Comparison of ENCODE assay signal across 10 mouse cellular contexts in genomic region chr1:58031160-58031769, GRCm38 (mm10). TPM values are rescaled to one million over a fixed set of nuclear protein-coding genes. Genes with fewer than 3 reads are reported as not detected.
DNase-seq lines count a peak whose midpoint lies in the region; ATAC-seq lines count a peak whose summit lies in the region.
"Had no signal": no experiment of that assay in that cellular context is flagged by ENCODE, and none has a peak within 500 bp of the region (broad histone marks: within the 10 kb centered on the region; RNA-seq: fewer than 3 reads in every experiment).

No protein-coding gene starts in this region.

- 53% methylated on average over 10 of the region's 10 CpGs for WGBS in liver, embryonic 12.5 days (ENCODE audit: insufficient replicate concordance)
- 65% methylated on average over 10 of the region's 10 CpGs for WGBS in forebrain, embryonic 12.5 days
- 68% methylated on average over 10 of the region's 10 CpGs for WGBS in hindbrain, embryonic 12.5 days
- WGBS in midbrain, embryonic 11.5 days: 63% methylated on average over 10 of the region's 10 CpGs

- peak; percentile 75 for DNase-seq in liver
- DNase-seq in c-Kit-positive CD71-negative TER-119-negative erythroid progenitor cells, embryonic 14.5 days (ENCODE audit: low read depth): peak; percentile 53
- peak; percentile 23 to 27 for DNase-seq in layer of hippocampus, postnatal 36 days
- peak; percentile 94 for DNase-seq in midbrain, embryonic 11.5 days (ENCODE audit: low spot score, missing footprints)
- DNase-seq in spleen, postnatal 14 days (ENCODE audit: low spot score in 2 of 2): peak; percentile 18 to 32

- H3K27ac ChIP-seq in liver, embryonic 12.5 days: no peak overlapping the region
- no peak overlapping the region for H3K27ac ChIP-seq in forebrain, embryonic 12.5 days
- no peak overlapping the region for H3K27ac ChIP-seq in hindbrain, embryonic 12.5 days
- no peak overlapping the region for H3K27ac ChIP-seq in midbrain, embryonic 11.5 days (ENCODE audit: low read depth, low read length)
- H3K27ac ChIP-seq: embryonic facial prominence, embryonic 12.5 days; stomach, embryonic 15.5 days had no signal

- no peak overlapping the region for H3K9ac ChIP-seq in liver, embryonic 12.5 days
- no peak overlapping the region for H3K9ac ChIP-seq in forebrain, embryonic 12.5 days
- no peak overlapping the region for H3K9ac ChIP-seq in hindbrain, embryonic 12.5 days
- H3K9ac ChIP-seq in midbrain, embryonic 11.5 days (ENCODE audit: low read length): no peak overlapping the region
- H3K9ac ChIP-seq: embryonic facial prominence, embryonic 12.5 days; stomach, embryonic 15.5 days had no signal

- H3K9me3 ChIP-seq in liver, embryonic 12.5 days (replicated peaks): no peaks in the 10 kb centered on the region
- H3K9me3 ChIP-seq in forebrain, embryonic 12.5 days: no peaks in the 10 kb centered on the region
- H3K9me3 ChIP-seq in hindbrain, embryonic 12.5 days (replicated peaks): no peaks in the 10 kb centered on the region
- no peaks in the 10 kb centered on the region for H3K9me3 ChIP-seq in midbrain, embryonic 11.5 days (ENCODE audit: control insufficient read depth, low read length)
- H3K9me3 ChIP-seq: embryonic facial prominence, embryonic 12.5 days; stomach, embryonic 15.5 days had no signal

- no peak for ATAC-seq in liver, embryonic 12.5 days
- ATAC-seq in forebrain, embryonic 12.5 days (ENCODE audit: low FRiP score): peak; percentile 63; the same call in 1 of the 2 replicates
- peak; percentile 40; the same call in 1 of the 2 replicates for ATAC-seq in hindbrain, embryonic 12.5 days (ENCODE audit: low FRiP score)
- peak; percentile 68; the same call in 1 of the 2 replicates for ATAC-seq in midbrain, embryonic 11.5 days (ENCODE audit: low FRiP score)

- 0 out of 2 replicates have a peak, but pooled peaks cover 1% of the 10 kb centered on the region for H3K36me3 ChIP-seq in liver, embryonic 12.5 days
- no peaks in the 10 kb centered on the region for H3K36me3 ChIP-seq in forebrain, embryonic 12.5 days (replicated peaks)
- no peaks in the 10 kb centered on the region for H3K36me3 ChIP-seq in hindbrain, embryonic 12.5 days
- no peaks in the 10 kb centered on the region for H3K36me3 ChIP-seq in midbrain, embryonic 11.5 days (ENCODE audit: control insufficient read depth, insufficient read depth, low read length)
- H3K36me3 ChIP-seq: embryonic facial prominence, embryonic 12.5 days; stomach, embryonic 15.5 days had no signal

- H3K4me2 ChIP-seq in liver, embryonic 12.5 days: no peak overlapping the region
- no peak overlapping the region for H3K4me2 ChIP-seq in forebrain, embryonic 12.5 days
- H3K4me2 ChIP-seq in hindbrain, embryonic 12.5 days (replicated peaks): no peak overlapping the region
- no peak overlapping the region for H3K4me2 ChIP-seq in midbrain, embryonic 11.5 days

- no peaks in the 10 kb centered on the region for H3K27me3 ChIP-seq in liver, embryonic 12.5 days (replicated peaks)
- no peaks in the 10 kb centered on the region for H3K27me3 ChIP-seq in forebrain, embryonic 12.5 days
- no peaks in the 10 kb centered on the region for H3K27me3 ChIP-seq in hindbrain, embryonic 12.5 days
- no peaks in the 10 kb centered on the region for H3K27me3 ChIP-seq in midbrain, embryonic 11.5 days (ENCODE audit: control insufficient read depth, insufficient read depth, low read length)
- H3K27me3 ChIP-seq: embryonic facial prominence, embryonic 12.5 days; stomach, embryonic 15.5 days had no signal

- H3K4me3 ChIP-seq in liver, embryonic 12.5 days: no peak overlapping the region
- no peak overlapping the region for H3K4me3 ChIP-seq in forebrain, embryonic 12.5 days (replicated peaks)
- no peak overlapping the region for H3K4me3 ChIP-seq in hindbrain, embryonic 12.5 days
- H3K4me3 ChIP-seq in midbrain, embryonic 11.5 days (ENCODE audit: low read depth, low read length): no peak overlapping the region
- H3K4me3 ChIP-seq: embryonic facial prominence, embryonic 12.5 days; stomach, embryonic 15.5 days had no signal

- H3K4me1 ChIP-seq in liver, embryonic 12.5 days: peaks cover 43% of the 10 kb centered on the region
- H3K4me1 ChIP-seq in forebrain, embryonic 12.5 days: peaks cover 10% of the 10 kb centered on the region; the same call in 1 of the 2 replicates
- H3K4me1 ChIP-seq in hindbrain, embryonic 12.5 days: peaks cover 8% of the 10 kb centered on the region; the same call in 1 of the 2 replicates
- no peaks in the 10 kb centered on the region for H3K4me1 ChIP-seq in midbrain, embryonic 11.5 days (ENCODE audit: control insufficient read depth, insufficient read depth, low read length)

RNA-seq across cellular contexts. Expression of gene Aox1, which starts 1.5 kb away (rescaled TPM):
- 0.06 and 0.07 TPM in 2 replicates for polyA plus RNA-seq in liver, embryonic 12.5 days (2016; fragmentation: Nextera tagmentation; extraction: Ambion mirVana)
- polyA plus RNA-seq in forebrain, embryonic 12.5 days (2016; fragmentation: Nextera tagmentation; extraction: Ambion mirVana): 0.10 and 0.12 TPM in 2 replicates
- 0.17 and 0.34 TPM in 2 replicates for polyA plus RNA-seq in hindbrain, embryonic 12.5 days (2016; fragmentation: Nextera tagmentation; extraction: Ambion mirVana)
- 1 to 10 TPM; 3.0 to 4.2 TPM for total RNA-seq in layer of hippocampus, postnatal 36 days (2021)
- polyA plus RNA-seq in midbrain, embryonic 11.5 days (2014; fragmentation: Nextera tagmentation; extraction: Ambion mirVana): 0.15 and 0.18 TPM in 2 replicates

RNA-seq across cellular contexts. Expression of gene Kctd18, which starts 12.5 kb away (rescaled TPM):
- polyA plus RNA-seq in liver, embryonic 12.5 days (2016; fragmentation: Nextera tagmentation; extraction: Ambion mirVana): 5.7 and 5.9 TPM in 2 replicates
- polyA plus RNA-seq in forebrain, embryonic 12.5 days (2016; fragmentation: Nextera tagmentation; extraction: Ambion mirVana): 25.7 and 27.6 TPM in 2 replicates
- 26.1 and 27.6 TPM in 2 replicates for polyA plus RNA-seq in hindbrain, embryonic 12.5 days (2016; fragmentation: Nextera tagmentation; extraction: Ambion mirVana)
- total RNA-seq in layer of hippocampus, postnatal 36 days (2021): 10 to 100 TPM; 16.4 to 22.2 TPM
- polyA plus RNA-seq in midbrain, embryonic 11.5 days (2014; fragmentation: Nextera tagmentation; extraction: Ambion mirVana): 18.1 and 21.7 TPM in 2 replicates

RNA-seq across cellular contexts. Expression of gene Sgo2a, which starts 35.5 kb away (rescaled TPM):
- polyA plus RNA-seq in liver, embryonic 12.5 days (2016; fragmentation: Nextera tagmentation; extraction: Ambion mirVana): 12.4 and 12.9 TPM in 2 replicates
- 26.8 and 29.3 TPM in 2 replicates for polyA plus RNA-seq in forebrain, embryonic 12.5 days (2016; fragmentation: Nextera tagmentation; extraction: Ambion mirVana)
- polyA plus RNA-seq in hindbrain, embryonic 12.5 days (2016; fragmentation: Nextera tagmentation; extraction: Ambion mirVana): 17.3 and 18.0 TPM in 2 replicates
- total RNA-seq in layer of hippocampus, postnatal 36 days (2021): under 1 TPM; 0.50 to 0.58 TPM
- polyA plus RNA-seq in midbrain, embryonic 11.5 days (2014; fragmentation: Nextera tagmentation; extraction: Ambion mirVana): 30.3 and 30.5 TPM in 2 replicates

Comparison
In these comparisons a context has a peak if more than half of its experiments do, and no peak if none do; other contexts are left out.
1. DNase-seq: peak in every context shown above with its lines; median percentile 94 in midbrain, embryonic 11.5 days; 75 in liver; 53 in c-Kit-positive CD71-negative TER-119-negative erythroid progenitor cells, embryonic 14.5 days; 25 in layer of hippocampus, postnatal 36 days; 25 in spleen, postnatal 14 days.